In the genomic region with DNA sequence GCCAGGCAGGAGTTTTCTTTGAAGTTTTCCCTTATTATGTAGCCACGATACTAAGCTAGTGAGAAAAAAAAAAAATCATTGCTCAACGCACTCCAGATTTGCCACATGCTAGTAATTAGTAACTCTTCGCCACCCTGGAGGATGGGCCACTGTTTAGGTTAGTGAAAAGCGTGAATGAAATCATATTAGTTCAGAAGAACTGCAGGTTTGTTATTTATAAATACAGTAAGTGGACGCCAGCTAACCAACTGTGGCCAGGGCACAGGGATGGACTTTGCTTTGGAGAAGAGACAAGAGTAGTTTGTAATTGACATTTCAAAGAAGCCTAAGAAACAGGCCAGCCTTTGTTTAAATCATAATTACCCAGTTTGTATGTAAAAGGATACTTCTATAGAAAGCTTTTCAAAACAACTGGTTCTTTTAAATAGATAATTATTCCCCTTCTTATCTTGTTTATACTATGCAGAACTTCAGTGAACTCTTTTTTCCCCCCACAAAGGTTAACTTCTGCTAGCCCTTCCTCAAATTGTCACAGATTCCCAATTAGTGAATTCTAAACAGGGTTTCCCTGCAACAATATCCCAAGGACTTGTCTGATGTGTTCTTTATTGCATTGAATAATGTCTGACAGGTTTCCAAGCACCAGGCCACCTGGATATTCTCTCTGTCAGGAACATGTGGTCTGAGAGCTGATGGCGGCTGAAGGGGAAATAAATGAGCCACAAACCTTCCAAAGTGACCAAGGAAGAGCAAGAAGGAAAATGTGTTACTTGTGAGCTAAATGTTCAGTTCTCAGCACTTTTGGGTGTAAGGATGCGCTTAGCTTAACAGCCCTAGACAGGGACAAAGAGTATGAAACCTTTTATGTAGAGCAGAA, we compare ENCODE assay signal across 12 mouse cellular contexts. TPM values are rescaled to one million over a fixed set of nuclear protein-coding genes. Genes with fewer than 3 reads are reported as not detected.
DNase-seq lines count a peak whose midpoint lies in the region; ATAC-seq and TF ChIP-seq lines count a peak whose summit lies in the region.
"Had no signal": no experiment of that assay in that cellular context is flagged by ENCODE, and none has a peak within 500 bp of the region (broad histone marks: within the 10 kb centered on the region; RNA-seq: fewer than 3 reads in every experiment).

No protein-coding gene starts in this region.

- no peaks in the 10 kb centered on the region for H3K36me3 ChIP-seq in hindbrain, embryonic 11.5 days (ENCODE audit: control insufficient read depth, insufficient read depth, low read length)
- H3K36me3 ChIP-seq in hindbrain, postnatal 0 days (ENCODE audit: insufficient read depth, low read length) = no peaks in the 10 kb centered on the region
- no peaks in the 10 kb centered on the region for H3K36me3 ChIP-seq in forebrain, embryonic 16.5 days (ENCODE audit: control insufficient read depth, insufficient read depth)
- no peaks in the 10 kb centered on the region for H3K36me3 ChIP-seq in limb, embryonic 12.5 days

- intact Hi-C loops in left cerebral cortex, postnatal 36 days (cut with DNase I) = no loop called here

- H3K27ac ChIP-seq in hindbrain, embryonic 11.5 days (ENCODE audit: low read depth, low read length) = peak overlapping the region; percentile 49; the same call in 1 of the 2 replicates
- no peak overlapping the region for H3K27ac ChIP-seq in hindbrain, postnatal 0 days
- H3K27ac ChIP-seq in forebrain, embryonic 16.5 days (ENCODE audit: low read length) = peak overlapping the region; percentile 29; the same call in 1 of the 2 replicates
- H3K27ac ChIP-seq in limb, embryonic 12.5 days = peak overlapping the region; percentile 99

- no peaks in the 10 kb centered on the region for H3K4me1 ChIP-seq in hindbrain, embryonic 11.5 days (replicated peaks; ENCODE audit: control insufficient read depth, insufficient read depth, low read length)
- H3K4me1 ChIP-seq in hindbrain, postnatal 0 days (ENCODE audit: insufficient read depth, low read length) = no peaks in the 10 kb centered on the region
- H3K4me1 ChIP-seq in forebrain, embryonic 16.5 days (replicated peaks; ENCODE audit: control insufficient read depth, insufficient read depth, low read length) = peaks cover 23% of the 10 kb centered on the region
- H3K4me1 ChIP-seq in limb, embryonic 12.5 days (replicated peaks) = peaks cover 53% of the 10 kb centered on the region

- 52% methylated on average over 7 of the region's 7 CpGs for WGBS in hindbrain, embryonic 11.5 days
- 53% methylated on average over 7 of the region's 7 CpGs for WGBS in hindbrain, postnatal 0 days
- WGBS in forebrain, embryonic 16.5 days = 13% methylated on average over 7 of the region's 7 CpGs
- 22% methylated on average over 7 of the region's 7 CpGs for WGBS in limb, embryonic 12.5 days

- no peak for TF ChIP-seq CTCF in hindbrain, postnatal 0 days (IDR thresholded peaks at IDR 0.05; ENCODE audit: low read depth)

- no peak overlapping the region for H3K4me3 ChIP-seq in hindbrain, embryonic 11.5 days (ENCODE audit: low read depth, low read length)
- no peak overlapping the region for H3K4me3 ChIP-seq in hindbrain, postnatal 0 days (ENCODE audit: low read length)
- H3K4me3 ChIP-seq in forebrain, embryonic 16.5 days (replicated peaks; ENCODE audit: low read length) = no peak overlapping the region
- no peak overlapping the region for H3K4me3 ChIP-seq in limb, embryonic 12.5 days (replicated peaks)

- no peak for ATAC-seq in hindbrain, embryonic 11.5 days (ENCODE audit: low FRiP score)
- no peak for ATAC-seq in hindbrain, postnatal 0 days
- ATAC-seq in forebrain, embryonic 16.5 days = no peak
- ATAC-seq in limb, embryonic 12.5 days (ENCODE audit: insufficient number of reproducible peaks, insufficient read depth, low FRiP score, low TSS enrichment, low read depth) = no peak

- DNase-seq in hindbrain, embryonic 11.5 days (ENCODE audit: low spot score) = no peak
- DNase-seq in hindbrain, postnatal 0 days (ENCODE audit: low spot score) = no peak
- DNase-seq in embryo, embryonic 10 days (ENCODE audit: low spot score) = peak; percentile 60
- no peak for DNase-seq in left cerebral cortex, postnatal 36 days (ENCODE audit: low spot score in 2 of 2)
- DNase-seq in lung, postnatal 25 days (ENCODE audit: low spot score) = no peak
- no peak for DNase-seq in frontal cortex, postnatal 25 days (ENCODE audit: low spot score in 2 of 2)
- DNase-seq: adrenal gland, postnatal 25 days had no signal

- H3K27me3 ChIP-seq in hindbrain, embryonic 11.5 days (ENCODE audit: control insufficient read depth, insufficient read depth, low read length) = no peaks in the 10 kb centered on the region
- H3K27me3 ChIP-seq in hindbrain, postnatal 0 days (ENCODE audit: insufficient read depth, low read length) = no peaks in the 10 kb centered on the region
- H3K27me3 ChIP-seq in forebrain, embryonic 16.5 days (replicated peaks; ENCODE audit: control insufficient read depth, insufficient read depth, low read length) = no peaks in the 10 kb centered on the region
- no peaks in the 10 kb centered on the region for H3K27me3 ChIP-seq in limb, embryonic 12.5 days
- H3K27me3 ChIP-seq: CH12.LX had no signal

- H3K4me2 ChIP-seq in hindbrain, embryonic 11.5 days (replicated peaks; ENCODE audit: low read depth, low read length) = no peak overlapping the region
- H3K4me2 ChIP-seq in hindbrain, postnatal 0 days (ENCODE audit: low read depth, low read length) = no peak overlapping the region
- H3K4me2 ChIP-seq in forebrain, embryonic 16.5 days (ENCODE audit: low read length) = no peak overlapping the region
- peak overlapping the region; percentile 34; the same call in 1 of the 2 replicates for H3K4me2 ChIP-seq in limb, embryonic 12.5 days

- H3K9me3 ChIP-seq in hindbrain, embryonic 11.5 days (ENCODE audit: control insufficient read depth, low read length) = no peaks in the 10 kb centered on the region
- H3K9me3 ChIP-seq in hindbrain, postnatal 0 days (ENCODE audit: low read length) = no peaks in the 10 kb centered on the region
- no peaks in the 10 kb centered on the region for H3K9me3 ChIP-seq in forebrain, embryonic 16.5 days (ENCODE audit: control insufficient read depth, low read length)
- H3K9me3 ChIP-seq in limb, embryonic 12.5 days = no peaks in the 10 kb centered on the region

- no peak overlapping the region for H3K9ac ChIP-seq in hindbrain, embryonic 11.5 days (ENCODE audit: low read depth, low read length)
- H3K9ac ChIP-seq in hindbrain, postnatal 0 days (replicated peaks; ENCODE audit: low read length) = no peak overlapping the region
- H3K9ac ChIP-seq in forebrain, embryonic 16.5 days (replicated peaks; ENCODE audit: low read depth, low read length) = no peak overlapping the region
- 0 out of 2 replicates have a peak overlapping the region, but pooled peaks have one; percentile 12 for H3K9ac ChIP-seq in limb, embryonic 12.5 days (replicated peaks)

RNA-seq across cellular contexts. Expression of a gene that starts 15.7 kb away (rescaled TPM):
- 6.8 and 9.4 TPM in 2 replicates for polyA plus RNA-seq in hindbrain, embryonic 11.5 days (2014; fragmentation: Nextera tagmentation; extraction: Ambion mirVana)
- total RNA-seq in hindbrain, postnatal 0 days (2014; rRNA removed) = 6.2 and 8.1 TPM in 2 replicates
- polyA plus RNA-seq in hindbrain, postnatal 0 days (2015; fragmentation: Nextera tagmentation; extraction: Ambion mirVana) = 14.9 and 15.7 TPM in 2 replicates
- polyA plus RNA-seq in forebrain, embryonic 16.5 days (2015; fragmentation: Nextera tagmentation; extraction: Ambion mirVana) = 2.4 and 5.1 TPM in 2 replicates
- polyA plus RNA-seq in limb, embryonic 12.5 days (2016; fragmentation: Nextera tagmentation; extraction: Ambion mirVana) = 23.7 and 28.1 TPM in 2 replicates
- total RNA-seq in left cerebral cortex, postnatal 36 days (2021) = 1 to 10 TPM in 1 of 2 experiments, under 1 TPM in 1; 0.70 to 3.1 TPM
- total RNA-seq: CH12.LX; megakaryocyte progenitor cell, adult 5-6 weeks had no signal

RNA-seq across cellular contexts. Expression of a gene that starts 16.0 kb away (rescaled TPM):
- polyA plus RNA-seq in hindbrain, embryonic 11.5 days (2014; fragmentation: Nextera tagmentation; extraction: Ambion mirVana) = 0.36 and 0.37 TPM in 2 replicates
- 0.26 TPM in 1 of 2 replicates, not detected in the other for total RNA-seq in hindbrain, postnatal 0 days (2014; rRNA removed)
- 0.18 and 0.39 TPM in 2 replicates for polyA plus RNA-seq in hindbrain, postnatal 0 days (2015; fragmentation: Nextera tagmentation; extraction: Ambion mirVana)
- polyA plus RNA-seq in forebrain, embryonic 16.5 days (2015; fragmentation: Nextera tagmentation; extraction: Ambion mirVana) = not detected in 2 replicates
- 0.50 TPM in 1 of 2 replicates, not detected in the other for polyA plus RNA-seq in limb, embryonic 12.5 days (2016; fragmentation: Nextera tagmentation; extraction: Ambion mirVana)
- under 1 TPM; 0.84 to 0.94 TPM for total RNA-seq in left cerebral cortex, postnatal 36 days (2021)
- total RNA-seq: megakaryocyte progenitor cell, adult 5-6 weeks had no signal
- polyA plus RNA-seq: large intestine, adult 2 months had no signal

RNA-seq across cellular contexts. Expression of a gene that starts 16.1 kb away (rescaled TPM):
- polyA plus RNA-seq in hindbrain, embryonic 11.5 days (2014; fragmentation: Nextera tagmentation; extraction: Ambion mirVana) = 47.9 and 51.6 TPM in 2 replicates
- 35.3 and 50.0 TPM in 2 replicates for total RNA-seq in hindbrain, postnatal 0 days (2014; rRNA removed)
- 23.2 and 25.0 TPM in 2 replicates for polyA plus RNA-seq in hindbrain, postnatal 0 days (2015; fragmentation: Nextera tagmentation; extraction: Ambion mirVana)
- 34.4 and 34.8 TPM in 2 replicates for polyA plus RNA-seq in forebrain, embryonic 16.5 days (2015; fragmentation: Nextera tagmentation; extraction: Ambion mirVana)
- polyA plus RNA-seq in limb, embryonic 12.5 days (2016; fragmentation: Nextera tagmentation; extraction: Ambion mirVana) = 36.4 and 39.9 TPM in 2 replicates
- total RNA-seq in left cerebral cortex, postnatal 36 days (2021) = 10 to 100 TPM; 19.1 to 20.7 TPM

RNA-seq across cellular contexts. Expression of a gene that starts 42.5 kb away (rescaled TPM):
- polyA plus RNA-seq in hindbrain, embryonic 11.5 days (2014; fragmentation: Nextera tagmentation; extraction: Ambion mirVana) = 3.5 and 3.9 TPM in 2 replicates
- total RNA-seq in hindbrain, postnatal 0 days (2014; rRNA removed) = 0.11 and 0.16 TPM in 2 replicates
- 0.45 and 0.53 TPM in 2 replicates for polyA plus RNA-seq in hindbrain, postnatal 0 days (2015; fragmentation: Nextera tagmentation; extraction: Ambion mirVana)
- 1.0 and 1.6 TPM in 2 replicates for polyA plus RNA-seq in forebrain, embryonic 16.5 days (2015; fragmentation: Nextera tagmentation; extraction: Ambion mirVana)
- polyA plus RNA-seq in limb, embryonic 12.5 days (2016; fragmentation: Nextera tagmentation; extraction: Ambion mirVana) = 1.9 TPM in 2 replicates
- under 1 TPM; 0.18 to 0.25 TPM for total RNA-seq in left cerebral cortex, postnatal 36 days (2021)
- total RNA-seq: CH12.LX; megakaryocyte progenitor cell, adult 5-6 weeks had no signal
- polyA plus RNA-seq: large intestine, adult 2 months had no signal
